Mouse (Mus musculus) embryonic facial prominence, embryonic 15.5 days (tissue): Measurements from ENCODE around the gene Gm45521. TPM values are rescaled to one million over a fixed set of nuclear protein-coding genes. Genes with fewer than 3 reads are reported as not detected.
A peak's percentile ranks its signal among the peaks of the same experiment; 100 is the strongest.

ENCODE experiments used
- ATAC-seq: fragments of 200-750 bp; cut with Nextera tagmentation; 2 replicates; pipeline ENCODE4 v1.8.0; 2017; ENCODE audit warnings: low read depth, moderate TSS enrichment; ENCODE audit not compliant: insufficient number of reproducible peaks, low FRiP score, low TSS enrichment
- H3K27ac ChIP-seq: fragments of 300-500 bp; sonication (generic); replicated peaks from 2 replicates; pipeline ENCODE4 v1.5.1; 2015; ENCODE audit warnings: mild to moderate bottlenecking, inconsistent platforms
- H3K27me3 ChIP-seq: fragments of 300-500 bp; sonication (generic); 2 replicates; pipeline ENCODE4 v1.6.1; 2015; ENCODE audit warnings: inconsistent platforms
- H3K36me3 ChIP-seq: fragments of 300-500 bp; sonication (generic); 2 replicates; pipeline ENCODE4 v1.6.1; 2015; ENCODE audit warnings: mild to moderate bottlenecking, inconsistent platforms
- H3K4me1 ChIP-seq: fragments of 300-500 bp; sonication (generic); 2 replicates; pipeline ENCODE4 v1.6.1; 2015; ENCODE audit warnings: inconsistent platforms
- H3K4me2 ChIP-seq: fragments of 300-500 bp; sonication (generic); replicated peaks from 2 replicates; pipeline ENCODE4 v1.6.1; 2015; ENCODE audit warnings: mild to moderate bottlenecking, inconsistent platforms
- H3K4me3 ChIP-seq: fragments of 300-500 bp; sonication (generic); replicated peaks from 2 replicates; pipeline ENCODE4 v1.5.1; 2015; ENCODE audit warnings: mild to moderate bottlenecking, inconsistent platforms
- H3K9ac ChIP-seq: fragments of 300-500 bp; sonication (generic); 2 replicates; pipeline ENCODE4 v1.6.1; 2015; ENCODE audit warnings: inconsistent platforms
- H3K9me3 ChIP-seq: fragments of 300-500 bp; sonication (generic); replicated peaks from 2 replicates; pipeline ENCODE4 v1.6.1; 2016; ENCODE audit warnings: inconsistent platforms
- WGBS: fragments of 180-500 bp; shearing (Covaris S2); methylation state at CpG from one replicate; pipeline ENCODE4 v1.1.7; 2015; 5-methylcytosine and 5-hydroxymethylcytosine counted together
- polyA plus RNA-seq: library from polyadenylated mRNA; unstranded; fragments of >200 nt; fragmentation: Nextera tagmentation; extraction: Ambion mirVana; gene quantifications from 2 replicates; pipeline ENCODE4 v1.2.1, GENCODE M21; 2015

Gene Gm45521
- polyA plus RNA-seq, result not detected in 2 replicates

- H3K4me1 ChIP-seq, result peaks cover 23% of the 10 kb centered on the region
- WGBS, result 59% methylated on average over 9 of the region's 9 CpGs
- H3K27ac ChIP-seq, result no peak within 1 kb of the TSS
- H3K9ac ChIP-seq, result no peak within 1 kb of the TSS
- no peaks in the 10 kb centered on the region for H3K27me3 ChIP-seq
- H3K4me2 ChIP-seq, result no peak within 1 kb of the TSS
- no peaks in the 10 kb centered on the region for H3K36me3 ChIP-seq
- H3K9me3 ChIP-seq, result no peaks in the 10 kb centered on the region
- no peak for ATAC-seq
- no peak within 1 kb of the TSS for H3K4me3 ChIP-seq
These were observed at the start of gene Gm45521 for GRCm38 (mm10) chr14:7957049-7957448. Gm45521 (plus strand) TSS chr14:7957288.

GRCm38 (mm10) chr14:7909472-7909871 is 47.6 kb upstream of the Gm45521 start:
- no peak overlapping the region for H3K27ac ChIP-seq
- no peak overlapping the region for H3K4me2 ChIP-seq
- no peaks in the 10 kb centered on the region for H3K9me3 ChIP-seq
- ATAC-seq, result no peak
- no peaks in the 10 kb centered on the region for H3K27me3 ChIP-seq
- H3K4me3 ChIP-seq, result no peak overlapping the region
- WGBS, result 51% methylated on average over 10 of the region's 10 CpGs
- H3K9ac ChIP-seq, result no peak overlapping the region
- H3K36me3 ChIP-seq, result peaks cover 59% of the 10 kb centered on the region
- peaks cover 15% of the 10 kb centered on the region; the same call in 1 of the 2 replicates for H3K4me1 ChIP-seq

- Histone ChIP-seq H3K36me3 (peaks cover 66% of the 10 kb centered on the region), H3K4me1 (peaks cover 11% of the 10 kb centered on the region; the same call in 1 of the 2 replicates), H3K9ac (no peak overlapping the region), H3K9me3 (no peaks in the 10 kb centered on the region), H3K4me3 (no peak overlapping the region), H3K4me2 (no peak overlapping the region), H3K27me3 (no peaks in the 10 kb centered on the region), H3K27ac (no peak overlapping the region)
- WGBS, result 68% methylated on average over 7 of the region's 7 CpGs
- ATAC-seq, result 0 out of 2 replicates have a peak, but pooled peaks have one; percentile 9
These were observed 43.2 kb upstream of the Gm45521 start for GRCm38 (mm10) chr14:7913842-7914241.

GRCm38 (mm10) chr14:7914461-7914860 is 42.6 kb upstream of the Gm45521 start:
- no peak for ATAC-seq
- H3K4me2 ChIP-seq, result no peak overlapping the region
- H3K27me3 ChIP-seq, result no peaks in the 10 kb centered on the region
- H3K9ac ChIP-seq, result no peak overlapping the region
- no peak overlapping the region for H3K4me3 ChIP-seq
- H3K27ac ChIP-seq, result no peak overlapping the region
- peaks cover 11% of the 10 kb centered on the region; the same call in 1 of the 2 replicates for H3K4me1 ChIP-seq
- 66% methylated on average over 4 of the region's 4 CpGs for WGBS
- no peaks in the 10 kb centered on the region for H3K9me3 ChIP-seq
- H3K36me3 ChIP-seq, result peaks cover 70% of the 10 kb centered on the region

GRCm38 (mm10) chr14:7918150-7918991 is 38.7 kb upstream of the Gm45521 start:
- no peak overlapping the region for H3K9ac ChIP-seq
- H3K27me3 ChIP-seq, result no peaks in the 10 kb centered on the region
- no peaks in the 10 kb centered on the region for H3K4me1 ChIP-seq
- 69% methylated on average over 6 of the region's 6 CpGs for WGBS
- H3K9me3 ChIP-seq, result no peaks in the 10 kb centered on the region
- H3K4me2 ChIP-seq, result no peak overlapping the region
- H3K36me3 ChIP-seq, result peaks cover 84% of the 10 kb centered on the region
- no peak overlapping the region for H3K27ac ChIP-seq
- no peak overlapping the region for H3K4me3 ChIP-seq
- no peak for ATAC-seq

- WGBS, result 89% methylated on average over 5 of the region's 5 CpGs
- no peak overlapping the region for H3K27ac ChIP-seq
- no peaks in the 10 kb centered on the region for H3K27me3 ChIP-seq
- H3K4me3 ChIP-seq, result no peak overlapping the region
- no peaks in the 10 kb centered on the region for H3K4me1 ChIP-seq
- no peaks in the 10 kb centered on the region for H3K9me3 ChIP-seq
- H3K4me2 ChIP-seq, result no peak overlapping the region
- H3K36me3 ChIP-seq, result peaks cover 86% of the 10 kb centered on the region
- H3K9ac ChIP-seq, result no peak overlapping the region
- no peak for ATAC-seq
These were observed 37.8 kb upstream of the Gm45521 start for GRCm38 (mm10) chr14:7919309-7919708.

GRCm38 (mm10) chr14:7919921-7920320 is 37.2 kb upstream of the Gm45521 start:
- H3K4me3 ChIP-seq, result no peak overlapping the region
- peaks cover 85% of the 10 kb centered on the region for H3K36me3 ChIP-seq
- WGBS, result 69% methylated on average over 4 of the region's 4 CpGs
- no peak overlapping the region for H3K27ac ChIP-seq
- ATAC-seq, result no peak
- no peaks in the 10 kb centered on the region for H3K4me1 ChIP-seq
- no peak overlapping the region for H3K4me2 ChIP-seq
- H3K27me3 ChIP-seq, result no peaks in the 10 kb centered on the region
- no peak overlapping the region for H3K9ac ChIP-seq
- H3K9me3 ChIP-seq, result no peaks in the 10 kb centered on the region

- Histone ChIP-seq H3K9me3 (no peaks in the 10 kb centered on the region), H3K9ac (no peak overlapping the region), H3K4me3 (no peak overlapping the region), H3K4me1 (no peaks in the 10 kb centered on the region), H3K36me3 (peaks cover 86% of the 10 kb centered on the region), H3K4me2 (no peak overlapping the region), H3K27me3 (no peaks in the 10 kb centered on the region), H3K27ac (no peak overlapping the region)
- WGBS, result 88% methylated on average over 5 of the region's 5 CpGs
- ATAC-seq, result no peak
These were observed 35.6 kb upstream of the Gm45521 start for GRCm38 (mm10) chr14:7921459-7921858.

- Histone ChIP-seq H3K9ac (no peak overlapping the region), H3K4me3 (no peak overlapping the region), H3K36me3 (peaks cover 78% of the 10 kb centered on the region), H3K27me3 (no peaks in the 10 kb centered on the region), H3K4me1 (no peaks in the 10 kb centered on the region), H3K9me3 (no peaks in the 10 kb centered on the region), H3K27ac (no peak overlapping the region), H3K4me2 (no peak overlapping the region)
- no peak for ATAC-seq
These were observed 33.5 kb upstream of the Gm45521 start for GRCm38 (mm10) chr14:7923635-7924034.

- no peaks in the 10 kb centered on the region for H3K27me3 ChIP-seq
- 63% methylated on average over 1 of the region's 1 CpGs for WGBS
- H3K27ac ChIP-seq, result no peak overlapping the region
- H3K4me2 ChIP-seq, result no peak overlapping the region
- no peak overlapping the region for H3K9ac ChIP-seq
- no peak for ATAC-seq
- 0 out of 2 replicates have a peak, but pooled peaks cover 3% of the 10 kb centered on the region for H3K4me1 ChIP-seq
- H3K9me3 ChIP-seq, result no peaks in the 10 kb centered on the region
- H3K36me3 ChIP-seq, result peaks cover 83% of the 10 kb centered on the region
- no peak overlapping the region for H3K4me3 ChIP-seq
These were observed 28.7 kb upstream of the Gm45521 start for GRCm38 (mm10) chr14:7928362-7928761.

GRCm38 (mm10) chr14:7929029-7929428 is 28.1 kb upstream of the Gm45521 start:
- Histone ChIP-seq H3K27ac (no peak overlapping the region), H3K27me3 (no peaks in the 10 kb centered on the region), H3K4me1 (peaks cover 8% of the 10 kb centered on the region; the same call in 1 of the 2 replicates), H3K36me3 (peaks cover 80% of the 10 kb centered on the region), H3K9ac (no peak overlapping the region), H3K4me2 (no peak overlapping the region), H3K4me3 (no peak overlapping the region), H3K9me3 (no peaks in the 10 kb centered on the region)
- no peak for ATAC-seq
- WGBS, result 79% methylated on average over 7 of the region's 7 CpGs

GRCm38 (mm10) chr14:7932151-7932550 is 24.9 kb upstream of the Gm45521 start:
- ATAC-seq, result no peak
- H3K36me3 ChIP-seq, result peaks cover 77% of the 10 kb centered on the region

More at GRCm38 (mm10) chr14:7932151-7932550, 24.9 kb upstream of the Gm45521 start:
- peaks cover 16% of the 10 kb centered on the region; the same call in 1 of the 2 replicates for H3K4me1 ChIP-seq
- no peaks in the 10 kb centered on the region for H3K27me3 ChIP-seq
- H3K4me3 ChIP-seq, result no peak overlapping the region
- H3K9ac ChIP-seq, result no peak overlapping the region
- WGBS, result 87% methylated on average over 4 of the region's 4 CpGs
- no peak overlapping the region for H3K27ac ChIP-seq
- no peaks in the 10 kb centered on the region for H3K9me3 ChIP-seq
- H3K4me2 ChIP-seq, result no peak overlapping the region
